Mouse (Mus musculus) cerebellum, adult 18-20 months (tissue): ENCODE results near the gene Chd1.

ENCODE experiments used
- DNase-seq, 2 experiments: peaks; one replicate each; pipeline ENCODE4 v3.0.0; 2021

Gene Chd1

DNA sequence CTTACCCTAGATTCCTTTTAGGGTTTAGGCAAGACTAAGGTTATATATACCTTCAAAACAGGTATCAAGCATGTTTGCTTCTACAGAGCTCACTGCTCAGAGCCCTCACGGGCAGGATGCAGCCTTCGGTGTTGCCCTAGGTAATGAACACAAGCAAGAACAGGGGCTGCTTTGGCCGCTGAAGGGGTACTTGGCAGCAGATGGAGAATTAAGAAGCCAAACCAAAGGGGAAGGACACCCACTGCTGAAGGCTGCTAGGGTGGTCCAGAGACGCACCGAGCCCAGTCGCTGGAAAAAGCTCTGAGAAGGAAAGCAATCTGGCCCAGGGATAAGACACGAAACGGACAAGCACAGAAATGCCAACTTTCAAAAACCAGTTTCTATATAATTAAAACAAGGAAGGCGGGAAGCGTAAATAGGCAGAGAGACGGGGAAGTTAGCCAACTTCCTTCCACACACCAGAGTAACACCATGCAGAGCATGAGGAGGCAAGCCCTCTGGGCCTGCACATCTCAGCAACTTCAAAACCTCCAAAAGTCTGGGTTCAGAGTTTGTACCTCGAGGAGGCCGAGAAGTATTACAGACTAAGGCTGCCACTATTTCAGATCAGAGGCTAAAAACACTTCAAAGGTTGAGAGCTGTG is 107.5 kb downstream of the Chd1 start:
- no peak for DNase-seq

DNA sequence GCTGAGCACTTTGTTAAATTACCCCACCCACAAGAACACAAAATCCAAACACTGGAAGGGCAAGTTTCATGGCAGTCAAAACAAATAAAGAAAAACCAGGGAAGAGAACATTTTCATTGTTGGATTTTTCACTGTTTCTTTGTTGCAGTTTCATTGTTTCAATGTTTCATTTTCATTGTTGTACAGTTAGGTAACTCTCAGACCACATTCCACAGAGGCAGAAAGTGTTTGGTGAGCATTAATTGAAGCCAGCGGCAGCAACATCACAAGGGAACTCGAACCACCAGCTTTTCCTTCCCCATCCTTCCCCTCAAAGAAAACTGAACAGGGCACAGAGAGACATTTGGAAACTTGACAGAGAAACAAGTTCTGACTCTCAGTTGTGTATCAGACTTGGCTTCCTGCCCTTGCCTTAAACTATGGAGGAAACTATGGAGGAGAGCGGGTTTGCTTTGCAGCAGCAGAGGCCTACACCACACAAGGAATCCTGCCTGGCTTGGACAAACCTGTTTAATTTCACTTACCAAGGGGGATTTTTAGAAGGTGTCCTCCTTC is 109.0 kb downstream of the Chd1 start:
- no peak for DNase-seq

DNA sequence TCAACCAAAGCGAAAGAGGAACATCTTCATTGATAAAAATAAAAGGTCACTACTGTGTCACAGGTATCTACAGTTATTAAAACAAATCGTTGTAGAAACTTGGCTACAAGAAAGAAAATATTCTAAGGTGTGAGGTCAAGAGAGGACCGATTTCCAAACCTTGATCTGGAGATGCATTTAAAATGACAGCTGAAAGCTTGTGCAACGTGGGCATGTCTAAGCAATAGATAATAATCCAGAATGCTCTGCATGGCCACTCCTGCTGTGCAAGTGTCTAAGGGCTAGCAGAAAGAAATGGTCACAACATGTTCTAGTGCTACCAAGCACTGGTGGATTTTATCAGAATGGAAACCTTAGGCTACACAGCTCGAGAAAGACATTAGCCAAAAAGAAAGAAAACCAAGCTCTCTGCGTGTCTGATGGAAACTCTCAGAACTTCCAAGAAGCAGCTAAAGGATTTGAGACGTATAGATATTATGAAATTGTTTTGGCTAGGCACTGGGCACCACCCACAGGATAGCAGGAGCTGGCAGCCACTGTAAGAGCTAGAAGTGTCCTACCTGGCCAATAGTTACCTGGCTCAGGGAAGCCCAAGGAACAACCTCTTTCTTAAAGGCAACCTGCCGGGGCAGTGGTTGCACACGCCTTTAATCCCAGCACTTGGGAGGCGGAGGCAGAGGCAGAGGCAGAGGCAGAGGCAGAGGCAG is 110.7 kb downstream of the Chd1 start:
- DNase-seq: no peak

DNA sequence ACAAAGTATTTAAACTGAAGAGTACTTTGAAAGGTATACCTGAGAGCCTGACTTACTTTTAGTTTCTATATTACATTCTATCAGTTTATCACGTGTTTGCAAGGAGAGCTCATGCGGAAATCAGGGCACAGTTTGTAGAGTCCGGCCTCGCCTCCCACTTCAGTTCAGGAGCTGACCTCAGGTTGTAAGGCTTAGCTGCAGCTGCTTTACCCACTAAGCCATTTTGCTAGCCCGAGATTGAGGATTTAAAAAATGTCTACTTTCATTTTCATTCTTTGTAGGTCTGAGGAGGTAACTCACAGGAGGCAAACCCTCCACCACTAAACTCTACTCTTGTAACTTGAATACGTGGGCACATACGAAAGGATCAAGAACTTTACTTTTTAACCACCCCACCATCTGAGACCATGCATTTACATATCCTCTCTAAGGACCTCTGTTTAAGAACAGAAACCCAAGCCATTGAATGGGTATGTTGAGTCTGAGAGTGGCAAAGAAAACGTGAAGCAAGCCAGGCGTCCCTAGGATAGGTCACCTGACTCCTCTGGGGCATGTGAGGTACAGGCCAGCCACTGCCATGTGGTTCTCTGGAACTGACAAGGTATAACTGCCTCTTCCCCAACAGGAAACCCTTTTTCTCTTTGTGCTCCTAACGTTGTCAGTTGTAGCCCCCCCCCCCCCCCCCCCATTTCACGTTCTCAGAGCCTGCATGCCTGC is 111.8 kb downstream of the Chd1 start:
- DNase-seq: no peak

DNA sequence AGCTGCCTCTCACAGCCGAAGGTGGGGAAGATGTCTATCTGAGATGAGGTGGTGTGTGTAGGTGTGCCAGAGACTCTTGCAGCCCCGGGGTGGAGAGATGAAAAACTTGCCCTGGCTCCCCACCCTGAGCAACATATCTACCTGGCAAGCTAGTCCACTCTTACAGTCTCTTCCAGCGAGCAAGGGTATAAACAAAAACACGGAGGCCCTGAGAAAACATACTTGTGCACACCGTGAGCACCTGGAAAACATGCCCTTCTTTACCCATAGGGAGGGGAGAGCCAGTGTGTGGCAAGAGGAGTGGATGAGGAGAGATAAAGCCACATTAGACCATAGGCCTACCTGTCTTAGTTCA is 112.3 kb downstream of the Chd1 start:
- no peak for DNase-seq

DNA sequence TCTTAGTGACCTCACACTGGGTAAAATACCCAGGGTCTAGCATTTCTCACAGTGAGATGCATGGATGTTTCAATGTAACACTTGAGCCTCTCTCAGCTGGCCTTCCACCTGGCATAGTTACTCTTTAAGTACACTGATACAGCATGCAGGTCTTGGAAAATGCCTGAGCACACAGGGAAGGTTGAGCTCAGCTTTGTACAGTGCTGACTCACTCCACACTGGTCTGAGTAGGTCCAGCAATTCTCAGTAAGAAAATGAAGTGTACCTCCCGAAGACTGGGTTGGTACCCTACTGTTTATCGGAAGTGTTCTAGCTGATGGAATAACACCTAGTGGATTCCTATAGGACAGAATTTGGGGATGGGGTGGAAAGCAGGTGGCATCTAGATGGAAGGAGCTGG is 112.9 kb downstream of the Chd1 start:
- DNase-seq: no peak

DNA sequence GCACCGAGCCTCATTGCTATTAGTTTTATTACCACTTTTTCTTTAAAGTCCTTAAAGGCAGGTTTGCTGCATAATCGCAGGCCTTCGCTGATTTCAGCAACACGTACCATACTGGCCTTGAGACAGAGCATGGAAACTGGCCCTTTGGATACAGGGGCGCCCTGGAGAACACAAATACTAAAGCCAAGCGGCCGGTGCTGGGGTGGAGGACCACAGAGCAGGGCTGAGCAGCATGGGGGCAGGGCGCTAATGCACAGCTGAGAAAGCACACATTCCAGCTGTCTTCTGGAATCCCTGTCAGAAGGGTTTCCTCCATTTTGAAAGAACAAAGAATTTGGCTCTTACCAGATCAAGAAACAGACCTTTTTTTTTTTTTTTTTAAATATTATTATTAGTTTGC is 113.6 kb downstream of the Chd1 start:
- no peak for DNase-seq

- no peak for DNase-seq
Measured at GRCm38 (mm10) chr17:15820146-15820545, 115.4 kb downstream of the Chd1 start.

- no peak for DNase-seq
Measured at GRCm38 (mm10) chr17:15820761-15821160, 116.0 kb downstream of the Chd1 start.

- no peak for DNase-seq
Measured at GRCm38 (mm10) chr17:15821706-15822105, 116.9 kb downstream of the Chd1 start.
